Mouse (Mus musculus): ENCODE measurements at regions not wholly inside any gene's neighbourhood (a gene's known extent, or its start where the extent isn't known, plus 50 kb on each side); places are given as distances from the start of the nearest gene placed in this dataset.
A peak's percentile ranks its signal among the peaks of the same experiment; 100 is the strongest.

GRCm38 (mm10) chr2:159004417-159004816, 209.8 kb downstream of the Dhx35 start:
- TF ChIP-seq CTCF (IDR thresholded peaks at IDR 0.05; ENCODE audit: insufficient read depth, low read length) (no peak), POLR2A (IDR thresholded peaks at IDR 0.05; ENCODE audit: borderline replicate concordance, extremely low read depth, low read depth, low read length) (no peak)
- no peak for DNase-seq
- Histone ChIP-seq H3K4me3 (replicated peaks; ENCODE audit: extremely low read depth, low read depth, low read length) (no peak overlapping the region), H3K4me1 (ENCODE audit: control insufficient read depth, insufficient read depth, low read length) (no peaks in the 10 kb centered on the region)
- 49% methylated on average over 9 of the region's 9 CpGs for WGBS

GRCm38 (mm10) chr2:159012725-159013124, 218.1 kb downstream of the Dhx35 start:
- TF ChIP-seq POLR2A (IDR thresholded peaks at IDR 0.05; ENCODE audit: borderline replicate concordance, extremely low read depth, low read depth, low read length) = no peak
- no peak for TF ChIP-seq CTCF (IDR thresholded peaks at IDR 0.05; ENCODE audit: insufficient read depth, low read length)
- Histone ChIP-seq H3K4me3 (replicated peaks; ENCODE audit: extremely low read depth, low read depth, low read length) (no peak overlapping the region), H3K4me1 (ENCODE audit: control insufficient read depth, insufficient read depth, low read length) (no peaks in the 10 kb centered on the region)
- DNase-seq = no peak
- WGBS = 72% methylated on average over 4 of the region's 4 CpGs

- DNase-seq = no peak
- 74% methylated on average over 8 of the region's 8 CpGs for WGBS
- Histone ChIP-seq H3K4me1 (ENCODE audit: control insufficient read depth, insufficient read depth, low read length) (no peaks in the 10 kb centered on the region), H3K4me3 (replicated peaks; ENCODE audit: extremely low read depth, low read depth, low read length) (no peak overlapping the region)
- no peak for TF ChIP-seq POLR2A (IDR thresholded peaks at IDR 0.05; ENCODE audit: borderline replicate concordance, extremely low read depth, low read depth, low read length)
- TF ChIP-seq CTCF (IDR thresholded peaks at IDR 0.05; ENCODE audit: insufficient read depth, low read length) = no peak
These were observed 219.9 kb downstream of the Dhx35 start for GRCm38 (mm10) chr2:159014553-159014952.

GRCm38 (mm10) chr2:159019921-159020534, 225.4 kb downstream of the Dhx35 start:
- TF ChIP-seq CTCF (IDR thresholded peaks at IDR 0.05; ENCODE audit: insufficient read depth, low read length) (no peak), POLR2A (IDR thresholded peaks at IDR 0.05; ENCODE audit: borderline replicate concordance, extremely low read depth, low read depth, low read length) (no peak)
- whole genome bisulfite sequencing = 57% methylated on average over 4 of the region's 4 CpGs
- Histone ChIP-seq H3K4me1 (ENCODE audit: control insufficient read depth, insufficient read depth, low read length) (no peaks in the 10 kb centered on the region), H3K4me3 (replicated peaks; ENCODE audit: extremely low read depth, low read depth, low read length) (no peak overlapping the region)
- no peak for DNase-seq

- 69% methylated on average over 8 of the region's 8 CpGs for whole genome bisulfite sequencing
- TF ChIP-seq POLR2A (IDR thresholded peaks at IDR 0.05; ENCODE audit: borderline replicate concordance, extremely low read depth, low read depth, low read length) = no peak
- TF ChIP-seq CTCF (IDR thresholded peaks at IDR 0.05; ENCODE audit: insufficient read depth, low read length) = no peak
- no peak for DNase-seq
These were observed 237.5 kb downstream of the Dhx35 start for GRCm38 (mm10) chr2:159032147-159032546.

GRCm38 (mm10) chr2:159039916-159040315, 245.3 kb downstream of the Dhx35 start:
- no peak for TF ChIP-seq POLR2A (IDR thresholded peaks at IDR 0.05; ENCODE audit: borderline replicate concordance, extremely low read depth, low read depth, low read length)
- no peak for TF ChIP-seq CTCF (IDR thresholded peaks at IDR 0.05; ENCODE audit: insufficient read depth, low read length)
- Histone ChIP-seq H3K4me3 (replicated peaks; ENCODE audit: extremely low read depth, low read depth, low read length) (no peak overlapping the region), H3K4me1 (ENCODE audit: control insufficient read depth, insufficient read depth, low read length) (no peaks in the 10 kb centered on the region)
- 30% methylated on average over 4 of the region's 4 CpGs for WGBS
- no peak for DNase-seq

More at GRCm38 (mm10) chr2:159032147-159032546, 237.5 kb downstream of the Dhx35 start:
- Histone ChIP-seq H3K4me3 (replicated peaks; ENCODE audit: extremely low read depth, low read depth, low read length) (no peak overlapping the region), H3K4me1 (ENCODE audit: control insufficient read depth, insufficient read depth, low read length) (no peaks in the 10 kb centered on the region)

- WGBS = 33% methylated on average over 10 of the region's 10 CpGs
- H3K4me1 ChIP-seq (ENCODE audit: control insufficient read depth, insufficient read depth, low read length) = no peaks in the 10 kb centered on the region
These were observed 258.9 kb downstream of the Dhx35 start for GRCm38 (mm10) chr2:159053534-159053933.

GRCm38 (mm10) chr2:159053936-159054335, 259.3 kb downstream of the Dhx35 start:
- TF ChIP-seq POLR2A (IDR thresholded peaks at IDR 0.05; ENCODE audit: borderline replicate concordance, extremely low read depth, low read depth, low read length) (no peak), CTCF (IDR thresholded peaks at IDR 0.05; ENCODE audit: insufficient read depth, low read length) (peak; percentile 90)
- peak; percentile 66 for DNase-seq
- 52% methylated on average over 4 of the region's 4 CpGs for WGBS
- H3K4me1 ChIP-seq (ENCODE audit: control insufficient read depth, insufficient read depth, low read length) = no peaks in the 10 kb centered on the region
- no peak overlapping the region for H3K4me3 ChIP-seq (replicated peaks; ENCODE audit: extremely low read depth, low read depth, low read length)

More at GRCm38 (mm10) chr2:159053534-159053933, 258.9 kb downstream of the Dhx35 start:
- H3K4me3 ChIP-seq (replicated peaks; ENCODE audit: extremely low read depth, low read depth, low read length) = no peak overlapping the region
- TF ChIP-seq POLR2A (IDR thresholded peaks at IDR 0.05; ENCODE audit: borderline replicate concordance, extremely low read depth, low read depth, low read length) (no peak), CTCF (IDR thresholded peaks at IDR 0.05; ENCODE audit: insufficient read depth, low read length) (no peak)
- peak; percentile 11 for DNase-seq

- DNase-seq = no peak
- TF ChIP-seq POLR2A (IDR thresholded peaks at IDR 0.05; ENCODE audit: borderline replicate concordance, extremely low read depth, low read depth, low read length) (no peak), CTCF (IDR thresholded peaks at IDR 0.05; ENCODE audit: insufficient read depth, low read length) (no peak)
- H3K4me1 ChIP-seq (ENCODE audit: control insufficient read depth, insufficient read depth, low read length) = no peaks in the 10 kb centered on the region
- WGBS = 73% methylated on average over 3 of the region's 3 CpGs
- H3K4me3 ChIP-seq (replicated peaks; ENCODE audit: extremely low read depth, low read depth, low read length) = no peak overlapping the region
These were observed 259.8 kb downstream of the Dhx35 start for GRCm38 (mm10) chr2:159054451-159054850.

GRCm38 (mm10) chr2:159055780-159056179, 261.2 kb downstream of the Dhx35 start:
- H3K4me3 ChIP-seq (replicated peaks; ENCODE audit: extremely low read depth, low read depth, low read length) = no peak overlapping the region
- no peaks in the 10 kb centered on the region for H3K4me1 ChIP-seq (ENCODE audit: control insufficient read depth, insufficient read depth, low read length)
- TF ChIP-seq POLR2A (IDR thresholded peaks at IDR 0.05; ENCODE audit: borderline replicate concordance, extremely low read depth, low read depth, low read length) (no peak), CTCF (IDR thresholded peaks at IDR 0.05; ENCODE audit: insufficient read depth, low read length) (no peak)
- no peak for DNase-seq
- 64% methylated on average over 6 of the region's 6 CpGs for WGBS
